In genomic region chr10:83068466-83068865, GRCm38 (mm10) we compare ENCODE assay signal across 29 mouse cellular contexts.
DNase-seq lines count a peak whose midpoint lies in the region; ATAC-seq and TF ChIP-seq lines count a peak whose summit lies in the region.
"Had no signal": no experiment of that assay in that cellular context is flagged by ENCODE, and none has a peak within 500 bp of the region (broad histone marks: within the 10 kb centered on the region; RNA-seq: fewer than 3 reads in every experiment).

No protein-coding gene starts in this region.

- H3K27me3 ChIP-seq in kidney, embryonic 15.5 days: no peaks in the 10 kb centered on the region
- H3K27me3 ChIP-seq in intestine, postnatal 0 days (replicated peaks; ENCODE audit: control insufficient read depth, insufficient read depth, low read length): no peaks in the 10 kb centered on the region
- H3K27me3 ChIP-seq: embryonic facial prominence, embryonic 15.5 days; heart, embryonic 15.5 days; hindbrain, embryonic 12.5 days; intestine, embryonic 15.5 days; liver, embryonic 12.5 days; midbrain, embryonic 15.5 days; neural tube, embryonic 15.5 days had no signal

- H3K36me3 ChIP-seq in kidney, embryonic 15.5 days: no peaks in the 10 kb centered on the region
- no peaks in the 10 kb centered on the region for H3K36me3 ChIP-seq in intestine, postnatal 0 days (ENCODE audit: control insufficient read depth, insufficient read depth)
- H3K36me3 ChIP-seq: embryonic facial prominence, embryonic 10.5 days; embryonic facial prominence, embryonic 15.5 days; forebrain, embryonic 12.5 days; heart, embryonic 15.5 days; hindbrain, embryonic 12.5 days; intestine, embryonic 15.5 days; midbrain, embryonic 15.5 days; neural tube, embryonic 15.5 days had no signal

- no peak overlapping the region for H3K9ac ChIP-seq in kidney, embryonic 15.5 days
- H3K9ac ChIP-seq in intestine, postnatal 0 days (ENCODE audit: low read depth, low read length): no peak overlapping the region
- H3K9ac ChIP-seq: embryonic facial prominence, embryonic 15.5 days; forebrain, embryonic 12.5 days; forebrain, postnatal 0 days; heart, embryonic 15.5 days; hindbrain, embryonic 12.5 days; intestine, embryonic 15.5 days; liver, embryonic 12.5 days; liver, postnatal 0 days; midbrain, embryonic 15.5 days; neural tube, embryonic 15.5 days had no signal

- H3K4me1 ChIP-seq in kidney, embryonic 15.5 days: peaks cover 69% of the 10 kb centered on the region
- H3K4me1 ChIP-seq in intestine, postnatal 0 days (replicated peaks; ENCODE audit: control insufficient read depth, insufficient read depth, low read length): no peaks in the 10 kb centered on the region
- H3K4me1 ChIP-seq: embryonic facial prominence, embryonic 15.5 days; midbrain, embryonic 15.5 days had no signal

- no peak overlapping the region for H3K4me2 ChIP-seq in kidney, embryonic 15.5 days
- no peak overlapping the region for H3K4me2 ChIP-seq in intestine, postnatal 0 days (replicated peaks; ENCODE audit: low read depth)
- H3K4me2 ChIP-seq: embryonic facial prominence, embryonic 15.5 days; forebrain, embryonic 12.5 days; heart, embryonic 15.5 days; hindbrain, embryonic 12.5 days; intestine, embryonic 15.5 days; liver, embryonic 12.5 days; midbrain, embryonic 15.5 days; neural tube, embryonic 15.5 days had no signal

- 66% methylated on average over 8 of the region's 8 CpGs for WGBS in kidney, embryonic 15.5 days
- 95% methylated on average over 8 of the region's 8 CpGs for WGBS in intestine, postnatal 0 days

- DNase-seq in cerebellum, postnatal 25 days: peak; percentile 34 to 36
- DNase-seq in cerebellum, adult 11 months: no peak
- DNase-seq in kidney, adult 9 months: peak; percentile 66
- peak; percentile 16 to 32 for DNase-seq in spleen, adult 18-20 months
- no peak for DNase-seq in spleen, postnatal 14 days (ENCODE audit: low spot score in 2 of 2)
- DNase-seq in frontal cortex, postnatal 14 days (ENCODE audit: low spot score in 2 of 2): no peak
- DNase-seq: adrenal gland, adult 8-10 months; forebrain, postnatal 0 days; gastrocnemius, postnatal 10 days; kidney, postnatal 4 days; layer of hippocampus, postnatal 36 days; left cerebral cortex, postnatal 4 days; liver, postnatal 0 days; lung, postnatal 36 days; right cerebral cortex, postnatal 25 days; thymus, postnatal 14 days had no signal

- no peaks in the 10 kb centered on the region for H3K9me3 ChIP-seq in kidney, embryonic 15.5 days (replicated peaks)
- H3K9me3 ChIP-seq in intestine, postnatal 0 days (ENCODE audit: control insufficient read depth): no peaks in the 10 kb centered on the region
- H3K9me3 ChIP-seq: embryonic facial prominence, embryonic 10.5 days; embryonic facial prominence, embryonic 15.5 days; forebrain, embryonic 12.5 days; heart, embryonic 15.5 days; hindbrain, embryonic 12.5 days; intestine, embryonic 15.5 days; liver, embryonic 12.5 days; midbrain, embryonic 15.5 days; neural tube, embryonic 15.5 days had no signal

- ATAC-seq in kidney, embryonic 15.5 days (replicated peaks; ENCODE audit: low FRiP score): no peak
- no peak for ATAC-seq in intestine, postnatal 0 days
- ATAC-seq: activated CD4-positive, CD25-positive, alpha-beta regulatory T cell, adult 4 months; forebrain, postnatal 0 days; hindbrain, postnatal 0 days; intestine, embryonic 15.5 days; liver, embryonic 12.5 days; liver, postnatal 0 days; midbrain, embryonic 15.5 days had no signal

- no peak for TF ChIP-seq CTCF in intestine, postnatal 0 days (IDR thresholded peaks at IDR 0.05; ENCODE audit: low read depth)

- no peak overlapping the region for H3K4me3 ChIP-seq in kidney, embryonic 15.5 days (replicated peaks)
- H3K4me3 ChIP-seq in intestine, postnatal 0 days (ENCODE audit: low read depth, low read length): no peak overlapping the region
- H3K4me3 ChIP-seq: embryonic facial prominence, embryonic 10.5 days; embryonic facial prominence, embryonic 15.5 days; forebrain, embryonic 12.5 days; heart, embryonic 15.5 days; hindbrain, embryonic 12.5 days; intestine, embryonic 15.5 days; liver, embryonic 12.5 days; midbrain, embryonic 15.5 days; neural tube, embryonic 15.5 days had no signal

- no peak overlapping the region for H3K27ac ChIP-seq in kidney, embryonic 15.5 days
- no peak overlapping the region for H3K27ac ChIP-seq in intestine, postnatal 0 days (ENCODE audit: low read depth, low read length)
- H3K27ac ChIP-seq: embryonic facial prominence, embryonic 10.5 days; embryonic facial prominence, embryonic 15.5 days; forebrain, embryonic 12.5 days; heart, embryonic 15.5 days; hindbrain, embryonic 12.5 days; hindbrain, postnatal 0 days; intestine, embryonic 15.5 days; liver, embryonic 12.5 days; midbrain, embryonic 15.5 days; neural tube, embryonic 15.5 days had no signal

Comparison
In these comparisons a context has a peak if more than half of its experiments do, and no peak if none do; other contexts are left out.
1. DNase-seq: peak in cerebellum, postnatal 25 days (2 of 2), kidney, adult 9 months (single experiment) and spleen, adult 18-20 months (2 of 2); none in cerebellum, adult 11 months (single experiment), spleen, postnatal 14 days (0 of 2) and frontal cortex, postnatal 14 days (0 of 2).